ENCODE assay signal across 25 mouse cellular contexts in genomic region chr5:81200354-81200753, GRCm38 (mm10).
"Had no signal": no experiment of that assay in that cellular context is flagged by ENCODE, and none has a peak within 500 bp of the region (broad histone marks: within the 10 kb centered on the region; RNA-seq: fewer than 3 reads in every experiment).

No protein-coding gene starts in this region.

- ATAC-seq: inflammation-experienced regulatory T-cells, adult 6 months; intestine, embryonic 15.5 days; intestine, postnatal 0 days had no signal

- H3K4me1 ChIP-seq: heart, embryonic 10.5 days; heart, embryonic 12.5 days; hindbrain, embryonic 10.5 days; intestine, embryonic 15.5 days; limb, embryonic 10.5 days; limb, embryonic 12.5 days; liver, embryonic 13.5 days had no signal

- DNase-seq: gastrocnemius, adult 2 months; gastrocnemius, postnatal 10 days; gastrocnemius, postnatal 25 days; heart, adult 18-20 months; heart, postnatal 10 days; heart, postnatal 4 days; kidney, adult 18-20 months; kidney, adult 8-10 months; kidney, postnatal 10 days; kidney, postnatal 25 days; kidney, postnatal 4 days; liver; liver, embryonic 13.5 days had no signal

- H3K9ac ChIP-seq: heart, embryonic 12.5 days; hindbrain, embryonic 13.5 days; intestine, embryonic 15.5 days; limb, embryonic 12.5 days; liver, embryonic 13.5 days had no signal

- H3K27me3 ChIP-seq: heart, embryonic 12.5 days; hindbrain, embryonic 13.5 days; intestine, embryonic 15.5 days; limb, embryonic 12.5 days; liver, embryonic 13.5 days had no signal

- H3K9me3 ChIP-seq: heart, embryonic 10.5 days; heart, embryonic 12.5 days; hindbrain, embryonic 10.5 days; hindbrain, embryonic 13.5 days; intestine, embryonic 15.5 days; limb, embryonic 10.5 days; limb, embryonic 12.5 days; liver, embryonic 13.5 days had no signal

- H3K27ac ChIP-seq: gastrocnemius, adult 2 months; heart, embryonic 10.5 days; hindbrain, embryonic 10.5 days; hindbrain, embryonic 13.5 days; intestine, embryonic 15.5 days; layer of hippocampus, adult 2 months; left cerebral cortex, adult 2 months; limb, embryonic 10.5 days; limb, embryonic 12.5 days; liver, embryonic 13.5 days had no signal

- H3K4me2 ChIP-seq: heart, embryonic 12.5 days; hindbrain, embryonic 13.5 days; intestine, embryonic 15.5 days; limb, embryonic 12.5 days; liver, embryonic 11.5 days; liver, embryonic 13.5 days had no signal

- H3K4me3 ChIP-seq: gastrocnemius, adult 2 months; heart, embryonic 10.5 days; heart, embryonic 12.5 days; hindbrain, embryonic 10.5 days; hindbrain, embryonic 13.5 days; intestine, embryonic 15.5 days; layer of hippocampus, adult 2 months; left cerebral cortex, adult 2 months; limb, embryonic 10.5 days; limb, embryonic 12.5 days; liver, embryonic 13.5 days had no signal

- H3K36me3 ChIP-seq: heart, embryonic 10.5 days; heart, embryonic 12.5 days; hindbrain, embryonic 10.5 days; hindbrain, embryonic 13.5 days; intestine, embryonic 15.5 days; limb, embryonic 10.5 days; liver, embryonic 13.5 days had no signal
